Mouse (Mus musculus): Measurements from ENCODE around the gene Nlrp1a. TPM values are rescaled to one million over a fixed set of nuclear protein-coding genes. Genes with fewer than 3 reads are reported as not detected.

Nlrp1a gene
- polyA plus RNA-seq, 1 experiment from 2014 or later: not detected

Other genes with a start within 250 kb of the Nlrp1a start
- 142 and 150 TPM in 2 replicates for gene Nup88, start 174.7 kb downstream of the Nlrp1a start, polyA plus RNA-seq (2016; fragmentation: Nextera tagmentation; extraction: Ambion mirVana)
- gene Rpain, start 174.5 kb downstream of the Nlrp1a start, polyA plus RNA-seq (2016; fragmentation: Nextera tagmentation; extraction: Ambion mirVana): 69.7 and 73.0 TPM in 2 replicates
- 210 and 223 TPM in 2 replicates for gene C1qbp, start 161.7 kb downstream of the Nlrp1a start, polyA plus RNA-seq (2016; fragmentation: Nextera tagmentation; extraction: Ambion mirVana)
- gene Dhx33, start 140.3 kb downstream of the Nlrp1a start, polyA plus RNA-seq (2016; fragmentation: Nextera tagmentation; extraction: Ambion mirVana): 17.3 and 18.0 TPM in 2 replicates
- gene Mis12, start 125.1 kb downstream of the Nlrp1a start, polyA plus RNA-seq (2016; fragmentation: Nextera tagmentation; extraction: Ambion mirVana): 43.3 and 45.0 TPM in 2 replicates
- gene Derl2, start 124.9 kb downstream of the Nlrp1a start, polyA plus RNA-seq (2016; fragmentation: Nextera tagmentation; extraction: Ambion mirVana): 38.1 and 39.5 TPM in 2 replicates
- 399 and 411 TPM in 2 replicates for gene 6330403K07Rik, start 111.2 kb downstream of the Nlrp1a start, polyA plus RNA-seq (2016; fragmentation: Nextera tagmentation; extraction: Ambion mirVana)
- 0.11 TPM in 1 of 2 replicates, not detected in the other for gene Nlrp1b, start 86.0 kb upstream of the Nlrp1a start, polyA plus RNA-seq (2016; fragmentation: Nextera tagmentation; extraction: Ambion mirVana)